Mouse (Mus musculus): ENCODE measurements at regions not wholly inside any gene's neighbourhood (a gene's known extent, or its start where the extent isn't known, plus 50 kb on each side); places are given as distances from the start of the nearest gene placed in this dataset.

DNA sequence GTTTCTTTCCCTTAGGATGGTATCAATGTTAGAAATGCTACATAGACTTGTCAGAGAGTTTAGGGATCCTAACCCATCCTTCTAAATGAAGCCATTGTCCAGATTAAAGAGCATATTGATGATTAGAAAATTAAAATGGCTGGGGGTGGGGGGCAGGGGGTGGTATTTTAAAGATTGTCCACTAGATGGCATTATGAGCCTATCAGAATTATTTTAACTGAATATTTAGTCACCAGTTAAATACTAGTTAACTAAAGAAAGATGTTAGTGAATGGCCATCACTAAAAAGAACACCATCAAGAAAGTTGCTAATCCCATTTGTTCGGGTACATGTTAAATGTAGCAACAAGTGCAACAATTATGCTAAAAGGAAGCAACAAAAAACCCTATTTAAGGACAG, 1909.6 kb upstream of the 5930422O12Rik start:
- H3K9ac ChIP-seq (ENCODE audit: low read length), result no peak overlapping the region
- H3K4me2 ChIP-seq (ENCODE audit: low read depth, severe bottlenecking), result no peak overlapping the region
- no peak overlapping the region for H3K4me3 ChIP-seq (ENCODE audit: low read depth, low read length)
- WGBS, result 59% methylated on average over 1 of the region's 1 CpGs
- DNase-seq (ENCODE audit: low spot score) (no peak), ATAC-seq (ENCODE audit: insufficient number of reproducible peaks, low FRiP score, low TSS enrichment, low read depth) (no peak)
- no peaks in the 10 kb centered on the region for H3K9me3 ChIP-seq (ENCODE audit: control insufficient read depth, low read length)
- no peaks in the 10 kb centered on the region for H3K4me1 ChIP-seq (ENCODE audit: control insufficient read depth, insufficient read depth, low read length)
- H3K36me3 ChIP-seq (ENCODE audit: control insufficient read depth, insufficient read depth, low read length), result no peaks in the 10 kb centered on the region
- no peak overlapping the region for H3K27ac ChIP-seq (replicated peaks; ENCODE audit: low read depth, low read length)
- H3K27me3 ChIP-seq (ENCODE audit: control insufficient read depth, insufficient read depth, low read length), result no peaks in the 10 kb centered on the region

DNA sequence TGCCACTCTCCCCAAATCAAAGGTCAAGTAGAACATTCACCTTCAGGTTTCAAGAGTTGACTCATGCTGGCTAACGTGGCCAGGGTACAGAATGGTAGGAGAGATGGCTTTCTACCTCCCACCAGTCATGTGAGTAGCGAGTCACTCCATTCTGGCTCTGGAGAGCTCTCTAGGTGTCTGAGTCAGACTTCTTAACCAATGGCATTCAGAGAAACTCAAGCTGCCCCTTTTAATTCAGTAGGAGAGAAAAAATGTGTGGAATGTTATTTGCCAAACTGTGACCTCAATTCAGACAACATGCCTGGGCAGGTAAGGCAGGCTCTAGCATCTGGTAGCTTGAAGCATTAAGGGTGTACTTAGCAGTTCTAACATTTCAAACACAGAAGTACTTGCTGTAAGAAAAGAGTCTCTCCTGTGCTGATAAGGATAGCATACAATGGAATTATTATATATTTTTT, 1907.5 kb upstream of the 5930422O12Rik start:
- WGBS, result 40% methylated on average over 2 of the region's 2 CpGs
- no peaks in the 10 kb centered on the region for H3K9me3 ChIP-seq (ENCODE audit: control insufficient read depth, low read length)
- ATAC-seq (ENCODE audit: insufficient number of reproducible peaks, low FRiP score, low TSS enrichment, low read depth), result no peak
- DNase-seq (ENCODE audit: low spot score), result peak; percentile 21
- no peaks in the 10 kb centered on the region for H3K27me3 ChIP-seq (ENCODE audit: control insufficient read depth, insufficient read depth, low read length)
- H3K4me1 ChIP-seq (ENCODE audit: control insufficient read depth, insufficient read depth, low read length), result no peaks in the 10 kb centered on the region
- no peak overlapping the region for H3K4me2 ChIP-seq (ENCODE audit: low read depth, severe bottlenecking)
- H3K36me3 ChIP-seq (ENCODE audit: control insufficient read depth, insufficient read depth, low read length), result no peaks in the 10 kb centered on the region
- H3K27ac ChIP-seq (replicated peaks; ENCODE audit: low read depth, low read length), result no peak overlapping the region
- no peak overlapping the region for H3K4me3 ChIP-seq (ENCODE audit: low read depth, low read length)
- H3K9ac ChIP-seq (ENCODE audit: low read length), result no peak overlapping the region

DNA sequence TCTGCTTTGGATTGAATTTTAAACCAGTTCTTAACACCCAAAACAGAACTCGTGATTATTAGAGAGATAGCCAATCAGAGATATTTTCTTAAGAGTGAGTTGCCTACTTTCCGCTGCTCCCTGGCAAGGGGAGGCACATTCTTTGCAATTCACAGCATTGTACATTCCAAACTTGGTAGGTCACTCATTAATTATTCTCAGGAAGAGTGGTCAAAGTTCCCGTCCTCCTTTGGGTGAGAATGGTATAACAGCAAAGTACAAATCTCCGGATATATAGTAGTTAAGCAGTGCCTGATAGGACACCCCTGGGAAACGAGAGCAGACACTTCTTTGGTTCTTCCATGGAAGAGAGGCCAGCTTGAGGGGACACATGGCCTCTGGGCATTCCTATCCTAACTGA, 1903.4 kb upstream of the 5930422O12Rik start:
- no peak for ATAC-seq (ENCODE audit: insufficient number of reproducible peaks, low FRiP score, low TSS enrichment, low read depth)
- WGBS, result 81% methylated on average over 5 of the region's 5 CpGs

DNA sequence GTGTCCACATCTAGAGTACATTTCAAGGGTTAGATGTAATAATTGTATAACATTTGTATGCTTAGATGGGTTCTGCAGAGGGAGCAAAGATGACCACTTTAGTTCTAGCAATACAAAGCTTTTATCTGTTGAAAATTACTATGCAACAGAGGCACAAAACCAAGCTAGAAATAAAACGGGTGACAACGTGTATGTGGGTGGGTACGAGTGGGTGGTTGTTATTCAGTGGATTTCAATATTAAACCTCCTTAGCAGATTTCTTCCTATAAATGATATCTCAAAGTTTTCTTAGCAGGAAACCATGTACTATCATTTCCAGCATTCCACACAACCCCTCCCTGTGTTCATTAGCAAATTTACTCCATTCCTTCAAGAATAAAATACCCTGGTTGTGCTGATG, 1889.3 kb upstream of the 5930422O12Rik start:
- no peak overlapping the region for H3K27ac ChIP-seq (replicated peaks; ENCODE audit: low read depth, low read length)
- H3K4me3 ChIP-seq (ENCODE audit: low read depth, low read length), result no peak overlapping the region
- no peak overlapping the region for H3K9ac ChIP-seq (ENCODE audit: low read length)
- H3K4me2 ChIP-seq (ENCODE audit: low read depth, severe bottlenecking), result no peak overlapping the region
- 88% methylated on average over 3 of the region's 3 CpGs for WGBS
- DNase-seq (ENCODE audit: low spot score), result no peak
- H3K27me3 ChIP-seq (ENCODE audit: control insufficient read depth, insufficient read depth, low read length), result no peaks in the 10 kb centered on the region
- no peaks in the 10 kb centered on the region for H3K9me3 ChIP-seq (ENCODE audit: control insufficient read depth, low read length)
- H3K36me3 ChIP-seq (ENCODE audit: control insufficient read depth, insufficient read depth, low read length), result no peaks in the 10 kb centered on the region
- ATAC-seq (ENCODE audit: insufficient number of reproducible peaks, low FRiP score, low TSS enrichment, low read depth), result no peak
- H3K4me1 ChIP-seq (ENCODE audit: control insufficient read depth, insufficient read depth, low read length), result no peaks in the 10 kb centered on the region

More for the DNA sequence above, 1903.4 kb upstream of the 5930422O12Rik start:
- Histone ChIP-seq H3K9me3 (ENCODE audit: control insufficient read depth, low read length) (no peaks in the 10 kb centered on the region), H3K4me2 (ENCODE audit: low read depth, severe bottlenecking) (no peak overlapping the region), H3K27ac (replicated peaks; ENCODE audit: low read depth, low read length) (no peak overlapping the region), H3K9ac (ENCODE audit: low read length) (no peak overlapping the region), H3K36me3 (ENCODE audit: control insufficient read depth, insufficient read depth, low read length) (no peaks in the 10 kb centered on the region), H3K27me3 (ENCODE audit: control insufficient read depth, insufficient read depth, low read length) (no peaks in the 10 kb centered on the region), H3K4me3 (ENCODE audit: low read depth, low read length) (no peak overlapping the region), H3K4me1 (ENCODE audit: control insufficient read depth, insufficient read depth, low read length) (no peaks in the 10 kb centered on the region)
- no peak for DNase-seq (ENCODE audit: low spot score)

DNA sequence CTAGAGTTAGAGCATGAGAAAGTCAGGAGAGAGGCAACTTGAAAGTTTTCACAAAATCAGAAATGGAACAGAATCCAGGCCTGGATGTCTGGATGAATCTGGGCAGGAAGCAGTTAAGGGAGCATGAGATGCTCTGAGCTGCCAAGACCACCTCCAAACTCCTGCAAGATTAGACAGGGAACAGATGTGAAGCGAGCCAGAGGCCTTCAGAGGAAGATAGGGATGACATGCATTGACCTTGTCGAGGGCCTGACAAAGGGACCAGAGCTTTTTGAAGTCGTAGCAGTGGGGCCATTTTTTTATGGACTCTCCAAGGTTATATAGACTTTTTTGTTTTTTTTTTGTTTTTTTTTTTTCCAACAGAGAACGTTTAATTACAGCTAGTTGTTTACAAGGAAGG, 1886.9 kb upstream of the 5930422O12Rik start:
- ATAC-seq (ENCODE audit: insufficient number of reproducible peaks, low FRiP score, low TSS enrichment, low read depth) (no peak), DNase-seq (ENCODE audit: low spot score) (no peak)
- Histone ChIP-seq H3K9ac (ENCODE audit: low read length) (no peak overlapping the region), H3K27me3 (ENCODE audit: control insufficient read depth, insufficient read depth, low read length) (no peaks in the 10 kb centered on the region), H3K36me3 (ENCODE audit: control insufficient read depth, insufficient read depth, low read length) (no peaks in the 10 kb centered on the region), H3K27ac (replicated peaks; ENCODE audit: low read depth, low read length) (no peak overlapping the region), H3K4me3 (ENCODE audit: low read depth, low read length) (no peak overlapping the region), H3K4me2 (ENCODE audit: low read depth, severe bottlenecking) (no peak overlapping the region), H3K9me3 (ENCODE audit: control insufficient read depth, low read length) (no peaks in the 10 kb centered on the region), H3K4me1 (ENCODE audit: control insufficient read depth, insufficient read depth, low read length) (no peaks in the 10 kb centered on the region)
- 10% methylated on average over 4 of the region's 4 CpGs for WGBS

DNA sequence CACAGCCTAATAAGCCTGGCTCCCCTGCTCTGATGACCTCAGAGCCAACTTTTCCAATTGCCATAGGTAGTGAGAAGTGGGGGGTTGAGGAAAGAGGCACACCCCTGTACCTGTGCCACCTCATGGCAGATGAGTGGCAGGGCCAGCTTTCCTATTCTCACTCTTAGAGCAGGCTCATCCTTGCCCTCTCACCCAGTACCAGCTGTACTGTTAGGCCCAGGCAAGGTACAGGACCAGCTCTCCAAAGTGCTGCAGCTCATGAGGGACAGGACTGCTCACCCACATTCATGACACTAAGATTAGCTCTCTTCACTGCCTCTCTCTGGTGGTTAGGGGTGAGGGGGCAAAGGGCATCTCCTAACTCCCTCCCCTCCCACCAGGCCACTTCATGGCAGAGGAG, 1854.4 kb upstream of the 5930422O12Rik start:
- Histone ChIP-seq H3K36me3 (ENCODE audit: control insufficient read depth, insufficient read depth, low read length) (no peaks in the 10 kb centered on the region), H3K4me2 (ENCODE audit: low read depth, severe bottlenecking) (no peak overlapping the region), H3K9ac (ENCODE audit: low read length) (no peak overlapping the region), H3K27me3 (ENCODE audit: control insufficient read depth, insufficient read depth, low read length) (no peaks in the 10 kb centered on the region), H3K4me3 (ENCODE audit: low read depth, low read length) (no peak overlapping the region), H3K27ac (replicated peaks; ENCODE audit: low read depth, low read length) (no peak overlapping the region), H3K9me3 (ENCODE audit: control insufficient read depth, low read length) (no peaks in the 10 kb centered on the region), H3K4me1 (ENCODE audit: control insufficient read depth, insufficient read depth, low read length) (no peaks in the 10 kb centered on the region)
- DNase-seq (ENCODE audit: low spot score) (no peak), ATAC-seq (ENCODE audit: insufficient number of reproducible peaks, low FRiP score, low TSS enrichment, low read depth) (peak; percentile 31; the same call in 1 of the 2 replicates)

DNA sequence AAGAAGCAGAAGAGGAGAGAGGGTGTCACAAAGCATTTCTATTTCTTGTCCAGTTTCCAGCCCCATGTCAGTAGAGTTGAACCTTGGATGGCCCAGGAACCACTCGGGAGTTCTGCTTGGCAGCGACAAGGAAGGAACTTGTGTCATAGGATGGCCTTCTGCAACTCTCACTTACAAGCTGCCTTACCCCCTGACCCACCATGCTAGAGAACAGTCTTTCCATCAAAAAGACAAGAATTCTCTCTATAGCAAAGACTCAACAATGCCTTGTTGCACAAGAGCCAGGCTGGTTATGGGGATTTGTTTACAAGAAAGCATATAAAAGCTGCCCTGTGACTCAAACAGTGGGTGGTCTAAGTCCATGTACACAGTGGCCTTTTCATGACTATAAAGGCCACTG, 1852.4 kb upstream of the 5930422O12Rik start:
- H3K9ac ChIP-seq (ENCODE audit: low read length), result no peak overlapping the region
- H3K36me3 ChIP-seq (ENCODE audit: control insufficient read depth, insufficient read depth, low read length), result no peaks in the 10 kb centered on the region
- H3K27ac ChIP-seq (replicated peaks; ENCODE audit: low read depth, low read length), result no peak overlapping the region
- no peaks in the 10 kb centered on the region for H3K9me3 ChIP-seq (ENCODE audit: control insufficient read depth, low read length)
- DNase-seq (ENCODE audit: low spot score) (no peak), ATAC-seq (ENCODE audit: insufficient number of reproducible peaks, low FRiP score, low TSS enrichment, low read depth) (no peak)
- H3K4me1 ChIP-seq (ENCODE audit: control insufficient read depth, insufficient read depth, low read length), result no peaks in the 10 kb centered on the region
- WGBS, result 91% methylated on average over 2 of the region's 2 CpGs
- H3K27me3 ChIP-seq (ENCODE audit: control insufficient read depth, insufficient read depth, low read length), result no peaks in the 10 kb centered on the region
- no peak overlapping the region for H3K4me2 ChIP-seq (ENCODE audit: low read depth, severe bottlenecking)
- H3K4me3 ChIP-seq (ENCODE audit: low read depth, low read length), result no peak overlapping the region

DNA sequence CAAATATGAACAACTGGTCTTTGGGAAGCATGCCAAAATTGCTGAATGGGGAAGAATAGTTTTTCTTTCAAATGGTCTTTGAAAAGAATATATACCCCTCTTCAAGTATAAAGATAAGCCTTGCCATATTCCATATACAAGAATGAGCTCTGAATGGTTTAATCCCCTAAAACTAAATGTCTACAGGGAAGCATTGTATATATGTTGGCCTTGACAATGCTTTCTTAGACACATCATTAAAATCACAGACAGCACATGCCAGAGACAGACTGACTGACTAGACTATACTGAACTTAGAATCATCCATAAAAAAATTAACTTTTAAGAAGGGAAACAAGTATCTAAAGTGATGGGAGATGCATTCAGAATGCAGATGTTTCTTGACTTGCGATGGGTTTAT, 1843.8 kb upstream of the 5930422O12Rik start:
- H3K4me2 ChIP-seq (ENCODE audit: low read depth, severe bottlenecking), result no peak overlapping the region
- H3K4me1 ChIP-seq (ENCODE audit: control insufficient read depth, insufficient read depth, low read length), result no peaks in the 10 kb centered on the region
- ATAC-seq (ENCODE audit: insufficient number of reproducible peaks, low FRiP score, low TSS enrichment, low read depth), result no peak
- H3K9ac ChIP-seq (ENCODE audit: low read length), result no peak overlapping the region
- no peaks in the 10 kb centered on the region for H3K9me3 ChIP-seq (ENCODE audit: control insufficient read depth, low read length)
- 96% methylated on average over 1 of the region's 1 CpGs for WGBS
- no peak overlapping the region for H3K27ac ChIP-seq (replicated peaks; ENCODE audit: low read depth, low read length)
- no peaks in the 10 kb centered on the region for H3K27me3 ChIP-seq (ENCODE audit: control insufficient read depth, insufficient read depth, low read length)
- no peak for DNase-seq (ENCODE audit: low spot score)
- no peak overlapping the region for H3K4me3 ChIP-seq (ENCODE audit: low read depth, low read length)
- H3K36me3 ChIP-seq (ENCODE audit: control insufficient read depth, insufficient read depth, low read length), result no peaks in the 10 kb centered on the region

DNA sequence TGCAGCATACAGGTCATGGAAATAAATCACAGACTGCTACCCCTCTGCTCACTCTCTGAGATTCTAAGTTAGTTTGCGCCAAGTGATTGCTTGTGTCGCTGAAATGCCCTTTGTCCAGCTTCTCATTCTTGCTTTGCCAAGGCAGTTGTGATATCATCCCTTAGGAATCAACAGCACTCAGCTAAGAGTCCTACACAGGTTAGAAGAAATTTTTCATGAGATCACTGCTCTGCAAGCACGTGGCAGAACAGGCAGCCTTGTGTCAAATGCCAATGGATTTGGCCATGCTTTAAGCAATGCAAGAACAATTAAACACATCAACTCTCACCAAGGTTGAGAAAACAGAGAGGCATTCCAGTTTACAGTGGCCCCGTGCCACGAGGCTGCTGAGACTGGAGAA, 1829.0 kb upstream of the 5930422O12Rik start:
- Histone ChIP-seq H3K9ac (ENCODE audit: low read length) (no peak overlapping the region), H3K27ac (replicated peaks; ENCODE audit: low read depth, low read length) (no peak overlapping the region), H3K4me1 (ENCODE audit: control insufficient read depth, insufficient read depth, low read length) (no peaks in the 10 kb centered on the region), H3K4me2 (ENCODE audit: low read depth, severe bottlenecking) (no peak overlapping the region), H3K9me3 (ENCODE audit: control insufficient read depth, low read length) (no peaks in the 10 kb centered on the region), H3K4me3 (ENCODE audit: low read depth, low read length) (no peak overlapping the region), H3K27me3 (ENCODE audit: control insufficient read depth, insufficient read depth, low read length) (no peaks in the 10 kb centered on the region), H3K36me3 (ENCODE audit: control insufficient read depth, insufficient read depth, low read length) (no peaks in the 10 kb centered on the region)
- 81% methylated on average over 5 of the region's 5 CpGs for WGBS
- ATAC-seq (ENCODE audit: insufficient number of reproducible peaks, low FRiP score, low TSS enrichment, low read depth) (no peak), DNase-seq (ENCODE audit: low spot score) (no peak)
